ENCODE assay signal across 17 mouse cellular contexts in genomic region chr9:46087461-46087860, GRCm38 (mm10).
A peak's percentile ranks its signal among the peaks of the same experiment; 100 is the strongest.
DNase-seq lines count a peak whose midpoint lies in the region; ATAC-seq and TF ChIP-seq lines count a peak whose summit lies in the region.
"Had no signal": no experiment of that assay in that cellular context is flagged by ENCODE, and none has a peak within 500 bp of the region (broad histone marks: within the 10 kb centered on the region; RNA-seq: fewer than 3 reads in every experiment).

No protein-coding gene starts in this region.

- peak overlapping the region; percentile 5; the same call in 1 of the 2 replicates for H3K4me2 ChIP-seq in liver, embryonic 13.5 days
- H3K4me2 ChIP-seq in liver, postnatal 0 days (ENCODE audit: low read depth, low read length): peak overlapping the region; percentile 13
- H3K4me2 ChIP-seq: embryonic facial prominence, embryonic 13.5 days; forebrain, embryonic 12.5 days; heart, embryonic 13.5 days had no signal

- no peak for TF ChIP-seq EP300 in liver, postnatal 0 days (IDR thresholded peaks at IDR 0.05; ENCODE audit: low read depth)

- no peaks in the 10 kb centered on the region for H3K27me3 ChIP-seq in kidney, adult 2 months (replicated peaks; ENCODE audit: control insufficient read depth, insufficient read depth, low read length)
- no peaks in the 10 kb centered on the region for H3K27me3 ChIP-seq in liver, embryonic 13.5 days
- H3K27me3 ChIP-seq in liver, postnatal 0 days (ENCODE audit: insufficient read depth, low read length): no peaks in the 10 kb centered on the region
- H3K27me3 ChIP-seq: embryonic facial prominence, embryonic 13.5 days; forebrain, embryonic 12.5 days; heart, embryonic 13.5 days had no signal

- H3K4me1 ChIP-seq in kidney, adult 2 months (ENCODE audit: control insufficient read depth, insufficient read depth, low read length): peaks cover 53% of the 10 kb centered on the region
- peaks cover 22% of the 10 kb centered on the region for H3K4me1 ChIP-seq in cortical plate, adult 2 months (ENCODE audit: control insufficient read depth, insufficient read depth, low read length)
- peaks cover 21% of the 10 kb centered on the region for H3K4me1 ChIP-seq in liver, embryonic 13.5 days (replicated peaks)
- peaks cover 27% of the 10 kb centered on the region for H3K4me1 ChIP-seq in liver, postnatal 0 days (ENCODE audit: insufficient read depth)

- DNase-seq in kidney, adult 2 months: no peak
- no peak for DNase-seq in kidney, postnatal 36 days
- no peak for DNase-seq in liver, embryonic 13.5 days
- no peak for DNase-seq in liver, postnatal 0 days
- no peak for DNase-seq in urinary bladder, postnatal 10 days (ENCODE audit: low spot score)
- no peak for DNase-seq in gastrocnemius, postnatal 10 days
- DNase-seq: adrenal gland, postnatal 10 days; cerebellum, adult 11 months; cerebellum, adult 8-10 months; cerebellum, postnatal 14 days; gastrocnemius, postnatal 14 days; heart, postnatal 36 days had no signal

- H3K4me3 ChIP-seq in kidney, adult 2 months (ENCODE audit: insufficient read depth, low read depth, low read length): no peak overlapping the region
- H3K4me3 ChIP-seq in cortical plate, adult 2 months (ENCODE audit: insufficient read depth, low read length): no peak overlapping the region
- H3K4me3 ChIP-seq in liver, embryonic 13.5 days (replicated peaks): no peak overlapping the region
- H3K4me3 ChIP-seq in liver, postnatal 0 days (ENCODE audit: low read depth, low read length): no peak overlapping the region
- H3K4me3 ChIP-seq: embryonic facial prominence, embryonic 13.5 days; forebrain, embryonic 12.5 days; heart, embryonic 13.5 days had no signal

- WGBS in kidney, adult 2 months: 54% methylated on average over 5 of the region's 5 CpGs
- 63% methylated on average over 5 of the region's 5 CpGs for WGBS in liver, embryonic 13.5 days (ENCODE audit: insufficient replicate concordance)
- 62% methylated on average over 5 of the region's 5 CpGs for WGBS in liver, postnatal 0 days (ENCODE audit: insufficient replicate concordance)

- H3K27ac ChIP-seq in kidney, adult 2 months (ENCODE audit: insufficient read depth, low read depth, low read length): peak overlapping the region; percentile 58
- peak overlapping the region; percentile 48 for H3K27ac ChIP-seq in cortical plate, adult 2 months (ENCODE audit: insufficient read depth, low read length)
- H3K27ac ChIP-seq in liver, embryonic 13.5 days: peak overlapping the region; percentile 72
- H3K27ac ChIP-seq in liver, postnatal 0 days (ENCODE audit: low read depth): peak overlapping the region; percentile 94
- H3K27ac ChIP-seq: embryonic facial prominence, embryonic 13.5 days; forebrain, embryonic 12.5 days; heart, embryonic 13.5 days had no signal

- no peak for TF ChIP-seq POLR2A in kidney, adult 2 months (IDR thresholded peaks at IDR 0.05; ENCODE audit: low read depth, low read length)
- no peak for TF ChIP-seq POLR2A in cortical plate, adult 2 months (IDR thresholded peaks at IDR 0.05; ENCODE audit: extremely low read depth, insufficient read depth, low read length)

- H3K9ac ChIP-seq in liver, embryonic 13.5 days: no peak overlapping the region
- H3K9ac ChIP-seq in liver, postnatal 0 days (replicated peaks): no peak overlapping the region; the same call in 1 of the 2 replicates
- H3K9ac ChIP-seq: embryonic facial prominence, embryonic 13.5 days; forebrain, embryonic 12.5 days; heart, embryonic 13.5 days had no signal

- no peaks in the 10 kb centered on the region for H3K9me3 ChIP-seq in liver, embryonic 13.5 days (replicated peaks)
- no peaks in the 10 kb centered on the region for H3K9me3 ChIP-seq in liver, postnatal 0 days (ENCODE audit: low read length)
- H3K9me3 ChIP-seq: embryonic facial prominence, embryonic 13.5 days; forebrain, embryonic 12.5 days; heart, embryonic 13.5 days had no signal

- H3K36me3 ChIP-seq in kidney, adult 2 months (ENCODE audit: control insufficient read depth, insufficient read depth, low read length): no peaks in the 10 kb centered on the region
- H3K36me3 ChIP-seq in liver, embryonic 13.5 days: no peaks in the 10 kb centered on the region
- H3K36me3 ChIP-seq in liver, postnatal 0 days (replicated peaks; ENCODE audit: insufficient read depth, low read length): no peaks in the 10 kb centered on the region
- H3K36me3 ChIP-seq: embryonic facial prominence, embryonic 13.5 days; forebrain, embryonic 12.5 days had no signal

- no peak for TF ChIP-seq CTCF in kidney, adult 2 months (conservative IDR thresholded peaks at IDR 0.05; ENCODE audit: insufficient read depth, insufficient read length, low read depth, low read length)
- no peak for TF ChIP-seq CTCF in cortical plate, adult 2 months (IDR thresholded peaks at IDR 0.05; ENCODE audit: extremely low read depth, insufficient read depth, low read length)
- no peak for TF ChIP-seq CTCF in liver, postnatal 0 days (IDR thresholded peaks at IDR 0.05; ENCODE audit: low read depth)

- no peak for ATAC-seq in liver, embryonic 13.5 days (ENCODE audit: low read depth)
- no peak for ATAC-seq in liver, postnatal 0 days
- ATAC-seq: forebrain, embryonic 16.5 days had no signal
